Mouse (Mus musculus) MEL-GATA-1-ER (cell line): ENCODE data around the gene Rnaseh2a.
"Not testable (repeated sequence)": the region's sequence is repeated elsewhere in the genome, so short reads cannot be mapped to it uniquely, and the experiment has no call there.

Experiments used
- DNase-seq: peaks from one replicate; pipeline ENCODE4 v3.0.0-alpha.2; 2012; ENCODE audit warnings: low read depth; ENCODE audit errors: extremely low read depth

Rnaseh2a gene

GRCm38 (mm10) chr8:84934860-84935259 is 34.7 kb downstream of the Rnaseh2a start:
- no peak for DNase-seq

DNA sequence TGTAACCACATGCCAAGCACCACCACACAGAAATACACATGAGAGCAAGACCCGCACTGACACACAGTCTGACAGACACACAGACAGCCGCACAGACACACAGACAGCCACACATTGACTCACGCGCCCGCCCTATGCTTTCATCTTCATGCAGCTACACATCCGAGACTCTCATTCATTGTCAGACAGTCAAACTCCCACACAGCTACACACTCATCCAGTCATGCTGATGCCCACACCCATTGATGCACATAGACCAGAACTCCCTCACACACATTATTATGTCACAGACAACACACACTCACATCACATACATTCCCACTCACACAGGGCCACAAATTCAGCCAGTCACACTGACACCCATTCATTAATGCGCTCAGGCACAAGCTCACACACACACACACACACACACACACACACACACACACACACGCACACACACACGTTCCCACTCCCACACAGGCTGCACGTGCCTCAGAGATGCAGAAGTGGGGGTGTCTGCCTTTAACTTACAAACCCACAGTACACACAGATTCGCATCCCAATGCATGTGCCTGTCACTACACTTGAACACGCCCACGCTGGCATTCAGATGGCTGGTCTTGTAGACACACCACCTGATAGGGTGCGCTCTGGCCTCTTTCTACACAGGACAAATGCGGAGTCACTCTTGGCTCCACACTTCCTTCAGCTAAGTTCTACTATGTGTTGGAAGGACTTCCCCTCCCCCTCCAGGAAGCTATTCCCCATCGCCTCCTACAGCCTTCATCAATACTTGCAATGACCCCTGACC is 35.6 kb downstream of the Rnaseh2a start:
- DNase-seq, result no peak

GRCm38 (mm10) chr8:84930582-84930981 is 39.0 kb downstream of the Rnaseh2a start:
- no peak for DNase-seq

GRCm38 (mm10) chr8:84928456-84929306 is 40.9 kb downstream of the Rnaseh2a start:
- DNase-seq, result no peak

DNA sequence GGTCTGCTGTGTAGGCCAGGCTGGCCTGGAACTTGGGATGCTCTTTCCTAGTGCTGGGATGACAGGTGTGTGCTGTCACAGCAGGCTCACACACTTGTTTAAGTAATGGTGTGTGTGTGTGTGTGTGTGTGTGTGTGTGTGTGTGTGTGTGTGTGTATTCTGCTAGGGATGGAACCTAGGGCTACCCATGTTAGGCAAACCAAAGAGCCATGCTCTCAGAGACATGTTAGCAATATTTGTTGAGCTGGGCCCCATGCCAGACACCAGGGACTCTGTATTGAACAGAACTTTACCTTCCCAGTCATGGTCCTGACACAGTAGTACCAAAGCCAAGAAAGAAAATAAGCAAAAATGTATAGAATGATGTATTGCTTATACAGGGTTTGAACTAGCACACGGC is 42.1 kb downstream of the Rnaseh2a start:
- DNase-seq, result no peak

DNA sequence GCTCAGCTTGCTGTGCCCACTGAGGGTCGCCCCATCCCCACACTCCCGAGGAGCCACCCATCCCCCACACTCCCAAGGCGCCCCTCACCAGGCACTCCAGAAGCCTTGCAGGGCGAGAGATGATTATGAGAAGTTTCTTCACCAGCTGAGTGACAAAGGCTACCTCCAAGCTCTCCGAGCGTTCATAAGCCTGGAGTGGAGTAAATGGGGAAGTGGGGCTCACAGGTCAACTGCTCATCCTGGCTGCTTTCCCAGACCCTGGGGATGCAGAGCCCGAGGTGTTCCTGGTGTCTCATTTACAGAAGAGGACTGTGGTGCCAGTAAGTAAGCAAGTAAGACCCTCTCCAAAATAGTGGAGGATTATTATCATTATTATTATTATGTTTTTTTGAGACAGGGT is 44.0 kb downstream of the Rnaseh2a start:
- DNase-seq, result no peak

GRCm38 (mm10) chr8:84921596-84921995 is 48.0 kb downstream of the Rnaseh2a start:
- no peak for DNase-seq

- no peak for DNase-seq
Observed at GRCm38 (mm10) chr8:84918646-84919045, 50.9 kb downstream of the Rnaseh2a start.

DNA sequence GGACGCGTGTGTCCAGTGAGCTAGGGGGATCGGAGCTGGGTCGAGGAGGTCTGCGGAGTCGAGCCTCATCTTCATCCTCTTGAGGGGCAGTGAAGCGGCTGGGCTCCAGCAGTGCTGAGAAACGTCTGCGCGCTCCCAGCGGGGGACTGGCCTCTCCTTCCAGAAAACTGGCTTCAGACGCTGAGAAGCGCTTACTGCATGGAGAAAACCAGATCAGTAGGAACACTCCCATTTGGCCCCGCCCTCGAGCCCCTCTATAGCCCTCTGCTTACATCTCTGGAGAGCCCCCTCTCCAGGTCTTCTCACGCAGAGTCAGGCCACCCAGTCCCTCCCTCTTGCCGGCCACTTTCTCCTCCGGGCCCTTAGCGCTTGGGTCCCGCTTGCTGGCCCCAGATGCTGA is 51.8 kb downstream of the Rnaseh2a start:
- DNase-seq, result no peak

GRCm38 (mm10) chr8:84915269-84915668 is 54.3 kb downstream of the Rnaseh2a start:
- DNase-seq, result no peak

GRCm38 (mm10) chr8:84913960-84914359 is 55.6 kb downstream of the Rnaseh2a start:
- peak; percentile 84 for DNase-seq

DNA sequence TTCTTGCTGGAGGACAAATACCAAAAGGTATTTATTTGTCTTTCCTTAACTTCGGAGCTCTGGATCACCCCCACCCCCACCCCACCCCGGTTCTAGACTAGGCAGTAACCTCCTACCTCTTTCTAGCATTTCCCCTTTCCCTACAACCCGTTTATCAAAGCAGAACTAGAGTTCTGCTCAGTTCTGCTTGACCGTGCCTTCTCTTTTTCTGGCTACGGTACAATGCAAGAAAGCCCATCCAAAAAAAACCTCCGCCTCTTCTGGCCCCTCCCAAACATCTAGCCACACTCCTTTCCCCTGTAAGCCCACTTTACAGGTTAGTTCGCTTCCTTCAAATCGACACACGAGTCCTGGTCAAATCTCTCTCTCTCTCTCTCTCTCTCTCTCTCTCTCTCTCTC is 56.1 kb downstream of the Rnaseh2a start:
- peak; percentile 76 for DNase-seq

- DNase-seq, result no peak
Observed at GRCm38 (mm10) chr8:84912895-84913501, 56.6 kb downstream of the Rnaseh2a start.

DNA sequence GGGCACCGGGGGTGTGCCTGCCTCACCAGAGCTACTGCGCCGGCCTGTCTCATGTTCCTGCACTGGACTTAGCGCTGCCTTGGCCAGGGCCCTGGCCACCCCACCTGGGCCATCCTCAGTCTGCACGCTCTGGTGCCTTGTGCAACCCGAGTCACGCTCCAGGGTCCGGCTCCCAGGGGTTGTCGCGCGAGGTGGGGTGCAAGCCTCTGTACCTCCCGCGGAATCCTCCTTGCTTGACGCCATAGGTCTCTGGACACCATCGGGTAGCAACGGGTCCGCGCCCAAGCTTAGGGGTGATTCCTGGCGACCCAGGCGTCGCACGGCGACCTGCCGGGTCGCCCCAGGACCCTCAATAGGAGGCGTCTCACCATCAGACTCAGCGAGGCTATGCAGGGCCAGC is 57.2 kb downstream of the Rnaseh2a start:
- no peak for DNase-seq

GRCm38 (mm10) chr8:84911854-84912253 is 57.7 kb downstream of the Rnaseh2a start:
- DNase-seq, result no peak

DNA sequence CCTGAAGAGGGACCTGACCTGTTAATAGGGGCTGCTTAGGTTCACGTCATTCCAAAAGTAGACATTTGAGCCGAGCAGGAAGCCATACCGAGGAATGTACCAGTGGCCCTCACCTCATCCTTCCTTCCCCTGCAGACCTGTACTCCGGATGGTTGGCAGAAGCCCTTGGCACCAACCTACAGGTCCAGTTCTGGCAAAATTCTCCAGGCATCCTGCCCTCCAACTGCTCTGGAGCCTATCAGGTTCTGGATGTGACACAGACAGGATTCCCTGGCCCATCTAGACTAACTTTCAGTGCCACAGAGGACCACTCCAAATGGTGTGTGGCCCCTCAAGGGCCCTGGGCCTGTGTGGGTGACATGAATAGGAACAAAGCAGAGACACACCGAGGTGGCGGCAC is 59.0 kb downstream of the Rnaseh2a start:
- DNase-seq, result no peak

DNA sequence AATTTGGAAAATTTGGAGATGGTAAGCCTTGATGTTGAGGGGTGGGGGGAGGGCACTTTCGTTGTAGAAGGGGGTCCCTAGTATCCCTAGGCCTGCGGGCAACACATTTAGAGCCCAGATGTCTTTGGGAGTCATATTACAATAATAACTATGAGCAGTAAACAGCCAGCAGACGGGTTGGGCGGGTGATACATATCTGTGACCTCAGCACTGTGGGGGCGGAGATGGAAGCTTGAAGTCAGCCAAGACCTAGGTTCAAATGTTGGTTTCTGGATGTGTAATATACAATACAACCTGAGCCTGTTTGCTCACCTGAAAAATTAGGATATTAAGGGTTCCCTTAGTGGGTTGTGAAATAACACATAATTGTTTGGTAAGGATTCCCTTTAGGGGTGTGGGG is 59.6 kb downstream of the Rnaseh2a start:
- no peak for DNase-seq

DNA sequence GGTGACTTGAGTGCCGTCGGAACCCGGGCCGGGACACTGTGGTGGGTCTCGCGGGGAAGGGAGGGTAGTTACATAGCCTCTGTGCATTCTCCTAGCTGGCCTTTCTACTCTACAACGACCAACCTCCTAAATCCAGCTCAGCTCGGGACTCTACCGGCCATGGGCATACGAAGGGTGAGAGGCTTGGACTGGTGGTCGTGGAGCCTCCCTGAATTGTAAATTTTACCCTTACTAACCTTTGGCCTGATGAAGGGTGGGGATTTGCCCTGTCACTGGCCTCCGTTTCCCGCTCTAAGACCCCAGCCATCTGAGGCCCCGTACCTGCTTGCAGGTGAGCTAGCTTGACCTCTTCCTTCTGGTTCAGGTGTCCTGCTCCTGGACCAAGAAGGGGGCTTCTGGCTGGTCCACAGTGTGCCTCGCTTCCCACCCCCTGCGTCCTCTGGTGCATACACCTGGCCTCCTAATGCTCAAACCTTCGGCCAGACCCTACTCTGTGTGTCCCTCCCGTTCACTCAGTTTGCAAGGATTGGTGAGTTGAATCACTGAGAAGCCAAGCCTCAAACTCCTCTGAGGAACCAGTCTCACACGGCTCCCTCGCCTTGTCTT is 60.3 kb downstream of the Rnaseh2a start:
- no peak for DNase-seq

GRCm38 (mm10) chr8:84908421-84909161 is 61.0 kb downstream of the Rnaseh2a start, which contains the start of gene Dnase2a:
Dnase2a (plus strand) TSS chr8:84908560.
- DNase-seq, result peak; percentile 95

DNA sequence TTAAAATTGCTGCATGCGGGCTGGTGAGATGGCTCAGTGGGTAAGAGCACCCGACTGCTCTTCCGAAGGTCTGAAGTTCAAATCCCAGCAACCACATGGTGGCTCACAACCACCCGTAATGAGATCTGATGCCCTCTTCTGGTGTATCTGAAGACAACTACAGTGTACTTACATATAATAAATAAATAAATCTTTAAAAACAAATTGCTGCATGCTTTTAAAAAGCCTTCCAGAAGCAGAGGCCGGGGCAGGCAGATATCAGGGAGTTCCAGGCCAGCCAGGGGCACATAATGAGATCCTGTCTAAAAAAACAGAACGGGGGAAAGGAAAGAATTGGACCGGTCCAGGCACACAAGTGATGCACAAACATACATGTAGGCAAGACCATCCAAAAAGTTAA is 61.6 kb downstream of the Rnaseh2a start:
- DNase-seq, result not testable (repeated sequence)

DNA sequence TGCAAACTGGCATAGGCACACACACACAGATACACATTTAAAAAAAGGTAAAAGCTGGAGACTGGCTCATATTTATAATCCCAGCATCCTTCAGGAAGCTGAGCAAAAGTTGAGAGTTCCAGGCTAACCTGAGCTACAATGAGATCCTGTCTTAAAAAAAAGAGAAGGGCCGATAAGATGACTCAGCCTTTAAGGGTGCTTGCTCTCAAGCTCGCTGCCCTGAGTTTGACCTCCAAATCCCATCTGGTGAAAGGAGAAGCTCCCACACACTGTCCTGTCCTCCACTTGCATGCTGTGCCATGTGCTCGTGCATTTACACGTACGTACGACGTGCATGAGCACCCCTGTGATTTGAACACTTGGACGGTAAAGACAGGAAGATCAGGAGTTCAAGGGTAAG is 62.1 kb downstream of the Rnaseh2a start:
- no peak for DNase-seq
